8 mouse cellular contexts compared by ENCODE assay signal in the genomic region with DNA sequence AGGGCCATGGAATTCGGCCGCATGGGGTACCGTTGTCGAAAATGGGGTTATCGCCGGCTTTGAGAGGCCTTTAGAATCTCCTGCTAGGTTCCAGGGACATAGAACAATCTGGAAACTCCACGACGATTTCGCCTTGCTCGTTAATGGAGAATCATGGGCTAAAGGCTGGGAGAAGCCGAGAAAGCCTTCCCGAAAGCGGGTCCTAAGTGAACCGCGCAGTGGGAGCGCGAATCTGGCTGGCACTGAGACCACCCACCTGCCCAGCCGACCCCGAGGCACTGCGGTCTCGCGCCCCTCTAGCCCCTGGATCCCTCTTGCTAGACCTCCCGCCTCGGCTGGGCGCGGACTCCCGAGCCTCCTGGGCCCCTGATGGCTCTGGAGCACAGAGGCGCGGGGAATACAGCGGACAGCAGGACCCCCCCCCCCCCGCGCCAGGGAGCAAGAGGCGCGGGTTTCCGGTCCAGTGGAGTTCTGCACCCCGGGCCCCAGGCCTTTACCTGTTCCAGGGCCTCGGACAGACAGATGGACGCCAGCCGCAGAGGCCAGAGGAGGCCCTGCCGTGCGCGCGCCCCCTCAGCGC. TPM values are rescaled to one million over a fixed set of nuclear protein-coding genes. Genes with fewer than 3 reads are reported as not detected.
DNase-seq lines count a peak whose midpoint lies in the region; ATAC-seq and TF ChIP-seq lines count a peak whose summit lies in the region.

No protein-coding gene starts in this region.

- no peaks in the 10 kb centered on the region for H3K9me3 ChIP-seq in heart, embryonic 12.5 days (replicated peaks)
- no peaks in the 10 kb centered on the region for H3K9me3 ChIP-seq in hindbrain, embryonic 14.5 days (ENCODE audit: control insufficient read depth, low read length)
- H3K9me3 ChIP-seq in midbrain, embryonic 16.5 days (replicated peaks; ENCODE audit: control insufficient read depth, low read length, poor library complexity, severe bottlenecking) = no peaks in the 10 kb centered on the region

- H3K4me3 ChIP-seq in heart, embryonic 12.5 days = peak overlapping the region; percentile 56
- peak overlapping the region; percentile 28; the same call in 1 of the 2 replicates for H3K4me3 ChIP-seq in bone marrow macrophage, adult 2 months (ENCODE audit: insufficient read depth, low read length)
- H3K4me3 ChIP-seq in hindbrain, embryonic 14.5 days (replicated peaks; ENCODE audit: low read length) = peak overlapping the region; percentile 32
- H3K4me3 ChIP-seq in midbrain, embryonic 16.5 days (ENCODE audit: low read depth, low read length) = peak overlapping the region; percentile 31

- H3K4me2 ChIP-seq in heart, embryonic 12.5 days = peak overlapping the region; percentile 90
- H3K4me2 ChIP-seq in hindbrain, embryonic 14.5 days (replicated peaks) = peak overlapping the region; percentile 54
- peak overlapping the region; percentile 48 for H3K4me2 ChIP-seq in midbrain, embryonic 16.5 days (ENCODE audit: low read length)

- H3K27me3 ChIP-seq in heart, embryonic 12.5 days (replicated peaks) = peaks cover 99% of the 10 kb centered on the region
- H3K27me3 ChIP-seq in hindbrain, embryonic 14.5 days (ENCODE audit: control insufficient read depth, insufficient read depth, low read length) = peaks cover 95% of the 10 kb centered on the region
- peaks cover 58% of the 10 kb centered on the region for H3K27me3 ChIP-seq in midbrain, embryonic 16.5 days (ENCODE audit: control insufficient read depth, insufficient read depth, low read depth, low read length)

- TF ChIP-seq POLR2A in bone marrow macrophage, adult 2 months (IDR thresholded peaks at IDR 0.05; ENCODE audit: borderline replicate concordance, low read depth, low read length) = no peak

- no peaks in the 10 kb centered on the region for H3K36me3 ChIP-seq in heart, embryonic 12.5 days
- no peaks in the 10 kb centered on the region for H3K36me3 ChIP-seq in hindbrain, embryonic 14.5 days (replicated peaks; ENCODE audit: control insufficient read depth, insufficient read depth)
- no peaks in the 10 kb centered on the region for H3K36me3 ChIP-seq in midbrain, embryonic 16.5 days (ENCODE audit: control insufficient read depth, insufficient read depth, low read length)

- peak overlapping the region; percentile 76 for H3K9ac ChIP-seq in heart, embryonic 12.5 days
- H3K9ac ChIP-seq in hindbrain, embryonic 14.5 days = peak overlapping the region; percentile 31
- peak overlapping the region; percentile 54 for H3K9ac ChIP-seq in midbrain, embryonic 16.5 days (ENCODE audit: low read depth, low read length)

- no peak for DNase-seq in heart, postnatal 4 days
- DNase-seq in hindbrain, embryonic 14.5 days (ENCODE audit: low spot score) = no peak
- DNase-seq in cerebellum, postnatal 4 days (ENCODE audit: low spot score in 2 of 2) = no peak
- no peak for DNase-seq in urinary bladder, postnatal 10 days (ENCODE audit: low spot score)
- DNase-seq in gastrocnemius, postnatal 10 days = no peak

- 0% methylated on average over 44 of the region's 44 CpGs for WGBS in heart, embryonic 12.5 days
- under 1% methylated on average over 39 of the region's 44 CpGs for WGBS in hindbrain, embryonic 14.5 days
- WGBS in midbrain, embryonic 16.5 days = under 1% methylated on average over 40 of the region's 44 CpGs

- TF ChIP-seq CTCF in bone marrow macrophage, adult 2 months (IDR thresholded peaks at IDR 0.05; ENCODE audit: low read depth, low read length) = no peak

- peak overlapping the region; percentile 36 for H3K27ac ChIP-seq in heart, embryonic 12.5 days (ENCODE audit: poor library complexity, severe bottlenecking)
- no peak overlapping the region for H3K27ac ChIP-seq in bone marrow macrophage, adult 2 months (ENCODE audit: insufficient read depth, low read depth, low read length)
- no peak overlapping the region for H3K27ac ChIP-seq in hindbrain, embryonic 14.5 days
- peak overlapping the region; percentile 11; the same call in 1 of the 2 replicates for H3K27ac ChIP-seq in midbrain, embryonic 16.5 days (ENCODE audit: low read length)

- H3K4me1 ChIP-seq in heart, embryonic 12.5 days (replicated peaks) = peaks cover 44% of the 10 kb centered on the region
- H3K4me1 ChIP-seq in bone marrow macrophage, adult 2 months (ENCODE audit: control insufficient read depth, insufficient read depth, low read length) = no peaks in the 10 kb centered on the region
- H3K4me1 ChIP-seq in hindbrain, embryonic 14.5 days (replicated peaks; ENCODE audit: control insufficient read depth, insufficient read depth, low read length) = peaks cover 12% of the 10 kb centered on the region
- peaks cover 27% of the 10 kb centered on the region for H3K4me1 ChIP-seq in midbrain, embryonic 16.5 days (ENCODE audit: control insufficient read depth, insufficient read depth, low read length)

- ATAC-seq in heart, embryonic 12.5 days (ENCODE audit: insufficient number of reproducible peaks, low FRiP score) = 0 out of 2 replicates have a peak, but pooled peaks have one; percentile 2
- no peak for ATAC-seq in hindbrain, embryonic 14.5 days (ENCODE audit: low FRiP score)
- ATAC-seq in midbrain, embryonic 16.5 days = no peak

RNA-seq across cellular contexts. Expression of a gene that starts 3.1 kb away (rescaled TPM):
- 20.8 and 21.3 TPM in 2 replicates for polyA plus RNA-seq in heart, embryonic 12.5 days (2016; fragmentation: Nextera tagmentation; extraction: Ambion mirVana)
- total RNA-seq in heart, postnatal 4 days (2021) = 10 to 100 TPM; 15.2 to 16.8 TPM
- 0.33 TPM in 1 of 2 replicates, not detected in the other for polyA plus RNA-seq in bone marrow macrophage, adult 2 months (2012; ENCODE audit: insufficient read depth, insufficient read length, missing spikeins)
- polyA plus RNA-seq in hindbrain, embryonic 14.5 days (2014; fragmentation: Nextera tagmentation; extraction: Ambion mirVana) = 19.1 and 19.2 TPM in 2 replicates
- polyA plus RNA-seq in midbrain, embryonic 16.5 days (2015; fragmentation: Nextera tagmentation; extraction: Ambion mirVana) = 13.0 and 15.0 TPM in 2 replicates
- 1 to 10 TPM; 5.7 to 6.0 TPM for total RNA-seq in gastrocnemius, postnatal 10 days (2021)

RNA-seq across cellular contexts. Expression of a gene that starts 25.2 kb away (rescaled TPM):
- not detected in 2 replicates for polyA plus RNA-seq in heart, embryonic 12.5 days (2016; fragmentation: Nextera tagmentation; extraction: Ambion mirVana)
- not detected for total RNA-seq in heart, postnatal 4 days (2021)
- not detected in 2 replicates for polyA plus RNA-seq in bone marrow macrophage, adult 2 months (2012; ENCODE audit: insufficient read depth, insufficient read length, missing spikeins)
- polyA plus RNA-seq in hindbrain, embryonic 14.5 days (2014; fragmentation: Nextera tagmentation; extraction: Ambion mirVana) = not detected in 2 replicates
- not detected in 2 replicates for polyA plus RNA-seq in midbrain, embryonic 16.5 days (2015; fragmentation: Nextera tagmentation; extraction: Ambion mirVana)
- total RNA-seq in gastrocnemius, postnatal 10 days (2021) = not detected

Comparison
In these comparisons a context has a peak if more than half of its experiments do, and no peak if none do; other contexts are left out.
1. H3K27ac ChIP-seq: peak in heart, embryonic 12.5 days (single experiment) and midbrain, embryonic 16.5 days (single experiment); none in bone marrow macrophage, adult 2 months (single experiment) and hindbrain, embryonic 14.5 days (single experiment).
2. RNA of a gene that starts 3.1 kb away (polyA plus RNA-seq): 20.8 to 21.3 TPM in heart, embryonic 12.5 days, 19.1 to 19.2 TPM in hindbrain, embryonic 14.5 days and 13.0 to 15.0 TPM in midbrain, embryonic 16.5 days; 0.33 TPM in bone marrow macrophage, adult 2 months; every median in the first group is over 10 times any median in the second.
3. Peak in every context shown above with its lines, with median percentiles within 50 percentile points of each other: H3K4me2 ChIP-seq, H3K4me3 ChIP-seq and H3K9ac ChIP-seq.